In the genomic region with DNA sequence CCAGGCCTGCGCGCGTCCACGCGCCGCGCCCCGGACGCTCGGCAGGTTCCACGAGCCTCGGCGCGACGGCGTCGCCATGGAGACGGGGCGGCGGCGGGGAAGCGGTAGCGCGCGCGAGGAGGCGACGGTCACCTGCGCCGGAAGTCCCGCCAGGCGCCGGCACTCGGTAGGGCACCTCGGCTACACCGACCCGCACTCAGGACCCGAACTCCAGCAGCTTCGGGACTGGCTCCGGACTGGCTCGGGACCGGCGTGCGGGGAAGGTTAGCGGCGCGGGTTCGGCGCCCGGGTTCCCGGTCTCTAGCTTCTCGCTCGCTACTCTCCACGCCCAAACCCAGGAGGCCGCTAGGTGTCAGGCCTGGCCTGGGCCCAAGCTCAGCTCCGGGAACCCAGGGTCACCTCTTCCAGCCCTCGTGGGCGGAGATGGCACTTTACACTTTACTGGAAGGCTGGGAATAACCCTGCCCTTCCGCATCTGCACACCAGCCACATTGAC, we compare ENCODE assay signal across 8 mouse cellular contexts. TPM values are rescaled to one million over a fixed set of nuclear protein-coding genes. Genes with fewer than 3 reads are reported as not detected.
A peak's percentile ranks its signal among the peaks of the same experiment; 100 is the strongest.
DNase-seq lines count a peak whose midpoint lies in the region; ATAC-seq and TF ChIP-seq lines count a peak whose summit lies in the region.

No protein-coding gene starts in this region.

- H3K27me3 ChIP-seq in intestine, embryonic 16.5 days (replicated peaks; ENCODE audit: control insufficient read depth, insufficient read depth, low read length): peaks cover 4% of the 10 kb centered on the region; the same call in 1 of the 2 replicates
- no peaks in the 10 kb centered on the region for H3K27me3 ChIP-seq in small intestine, adult 2 months (ENCODE audit: control insufficient read depth, insufficient read depth, low read length)

- WGBS in intestine, embryonic 16.5 days: 1% methylated on average over 59 of the region's 59 CpGs
- WGBS in small intestine, adult 2 months: under 1% methylated on average over 52 of the region's 59 CpGs

- H3K9ac ChIP-seq in intestine, embryonic 16.5 days (ENCODE audit: low read depth, low read length): peak overlapping the region; percentile 76

- H3K4me2 ChIP-seq in intestine, embryonic 16.5 days (ENCODE audit: low read depth, low read length): peak overlapping the region; percentile 96

- peak; percentile 83 for ATAC-seq in intestine, embryonic 16.5 days
- no peak for ATAC-seq in inflammation-experienced regulatory T-cells, adult 6 months

- H3K36me3 ChIP-seq in intestine, embryonic 16.5 days (ENCODE audit: control insufficient read depth, insufficient read depth, low read length): no peaks in the 10 kb centered on the region
- no peaks in the 10 kb centered on the region for H3K36me3 ChIP-seq in small intestine, adult 2 months (ENCODE audit: control insufficient read depth, insufficient read depth, low read length)

- peak overlapping the region; percentile 36; the same call in 1 of the 2 replicates for H3K27ac ChIP-seq in cortical plate, adult 2 months (ENCODE audit: insufficient read depth, low read length)
- peak overlapping the region; percentile 90 for H3K27ac ChIP-seq in intestine, embryonic 16.5 days (ENCODE audit: low read length)
- H3K27ac ChIP-seq in small intestine, adult 2 months (ENCODE audit: insufficient read depth, low read depth, low read length): peak overlapping the region; percentile 98

- TF ChIP-seq POLR2A in cortical plate, adult 2 months (IDR thresholded peaks at IDR 0.05; ENCODE audit: extremely low read depth, insufficient read depth, low read length): peak; percentile 42; the same call in 1 of the 2 replicates
- 0 out of 2 replicates have a peak, but pooled peaks have one; percentile 37 for TF ChIP-seq POLR2A in small intestine, adult 2 months (IDR thresholded peaks at IDR 0.05; ENCODE audit: low read depth, low read length)

- no peaks in the 10 kb centered on the region for H3K9me3 ChIP-seq in intestine, embryonic 16.5 days (ENCODE audit: control insufficient read depth, low read length)

- peak overlapping the region; percentile 61 for H3K4me3 ChIP-seq in cortical plate, adult 2 months (ENCODE audit: insufficient read depth, low read length)
- H3K4me3 ChIP-seq in intestine, embryonic 16.5 days (ENCODE audit: low read length): peak overlapping the region; percentile 68
- H3K4me3 ChIP-seq in small intestine, adult 2 months (ENCODE audit: low read depth, low read length): peak overlapping the region; percentile 82

- intact Hi-C loops in gastrocnemius, postnatal 36 days (cut with DNase I): no loop called here
- intact Hi-C loops in left cerebral cortex, postnatal 4 days (cut with DNase I): no loop called here

- H3K4me1 ChIP-seq in cortical plate, adult 2 months (ENCODE audit: control insufficient read depth, insufficient read depth, low read length): no peaks in the 10 kb centered on the region
- peaks cover 15% of the 10 kb centered on the region for H3K4me1 ChIP-seq in intestine, embryonic 16.5 days (ENCODE audit: control insufficient read depth, insufficient read depth, low read length)
- H3K4me1 ChIP-seq in small intestine, adult 2 months (ENCODE audit: control insufficient read depth, insufficient read depth, insufficient read length, low read length): peaks cover 28% of the 10 kb centered on the region

- DNase-seq in adrenal gland, adult (ENCODE audit: inconsistent age in 2 of 2, low spot score in 1 of 2): peak; percentile 89 to 94
- peak; percentile 57 to 63 for DNase-seq in gastrocnemius, postnatal 36 days
- peak; percentile 48 for DNase-seq in left cerebral cortex, postnatal 4 days
- peak; percentile 66 for DNase-seq in mesoderm, embryonic 11.5 days (ENCODE audit: low read depth, low spot score)

- TF ChIP-seq CTCF in cortical plate, adult 2 months (IDR thresholded peaks at IDR 0.05; ENCODE audit: extremely low read depth, insufficient read depth, low read length): peak; percentile 3; the same call in 1 of the 2 replicates
- TF ChIP-seq CTCF in small intestine, adult 2 months (IDR thresholded peaks at IDR 0.05; ENCODE audit: extremely low read depth, insufficient read length, insufficient replicate concordance, low read depth, low read length): peak; percentile 68

RNA-seq across cellular contexts. Expression of gene Cyb561, which starts 9.0 kb away (rescaled TPM):
- polyA plus RNA-seq in cortical plate, adult 2 months (2012; rRNA removed): 66.6 and 67.1 TPM in 2 replicates
- total RNA-seq in gastrocnemius, postnatal 36 days (2021): 1 to 10 TPM; 4.3 to 6.0 TPM
- polyA plus RNA-seq in intestine, embryonic 16.5 days (2015; fragmentation: Nextera tagmentation; extraction: Ambion mirVana): 43.9 and 46.5 TPM in 2 replicates
- 10 to 100 TPM; 36.6 to 38.9 TPM for total RNA-seq in left cerebral cortex, postnatal 4 days (2021)
- 36.2 and 56.3 TPM in 2 replicates for polyA plus RNA-seq in small intestine, adult 2 months (2012; rRNA removed)
- 1 to 10 TPM in 2 of 3 experiments, under 1 TPM in 1; 0.34 to 1.8 (median 1.3) TPM for polyA plus RNA-seq in inflammation-experienced regulatory T-cells, adult 6 months (2017; shearing (Covaris generic))

RNA-seq across cellular contexts. Expression of gene Ace, which starts 23.6 kb away (rescaled TPM):
- 8.7 and 9.3 TPM in 2 replicates for polyA plus RNA-seq in cortical plate, adult 2 months (2012; rRNA removed)
- 10 to 100 TPM; 24.1 to 34.8 TPM for total RNA-seq in gastrocnemius, postnatal 36 days (2021)
- polyA plus RNA-seq in intestine, embryonic 16.5 days (2015; fragmentation: Nextera tagmentation; extraction: Ambion mirVana): 18.6 and 41.2 TPM in 2 replicates
- 1 to 10 TPM; 8.1 to 9.8 TPM for total RNA-seq in left cerebral cortex, postnatal 4 days (2021)
- polyA plus RNA-seq in small intestine, adult 2 months (2012; rRNA removed): 176 and 892 TPM in 2 replicates
- not detected for polyA plus RNA-seq in inflammation-experienced regulatory T-cells, adult 6 months (2017; shearing (Covaris generic))

RNA-seq across cellular contexts. Expression of gene Ace3, which starts 50.3 kb away (rescaled TPM):
- polyA plus RNA-seq in cortical plate, adult 2 months (2012; rRNA removed): not detected in 2 replicates
- not detected for total RNA-seq in gastrocnemius, postnatal 36 days (2021)
- polyA plus RNA-seq in intestine, embryonic 16.5 days (2015; fragmentation: Nextera tagmentation; extraction: Ambion mirVana): 0.07 TPM in 1 of 2 replicates, not detected in the other
- total RNA-seq in left cerebral cortex, postnatal 4 days (2021): not detected
- polyA plus RNA-seq in small intestine, adult 2 months (2012; rRNA removed): not detected in 2 replicates
- not detected for polyA plus RNA-seq in inflammation-experienced regulatory T-cells, adult 6 months (2017; shearing (Covaris generic))

Comparison
In these comparisons a context has a peak if more than half of its experiments do, and no peak if none do; other contexts are left out.
1. H3K27ac ChIP-seq: peak in every context shown above with its lines; median percentile 98 in small intestine, adult 2 months; 90 in intestine, embryonic 16.5 days; 36 in cortical plate, adult 2 months.
2. RNA of gene Cyb561, which starts 9.0 kb away (polyA plus RNA-seq): 66.6 to 67.1 TPM in cortical plate, adult 2 months, 36.2 to 56.3 TPM in small intestine, adult 2 months and 43.9 to 46.5 TPM in intestine, embryonic 16.5 days; 0.34 to 1.8 TPM in inflammation-experienced regulatory T-cells, adult 6 months; every median in the first group is over 10 times any median in the second.
3. Peak in every context shown above with its lines, with median percentiles within 50 percentile points of each other: DNase-seq and H3K4me3 ChIP-seq.